Mouse (Mus musculus) gastrocnemius, adult 2 months (tissue): ENCODE measurements around the gene Tigd4. TPM values are rescaled to one million over a fixed set of nuclear protein-coding genes. Genes with fewer than 3 reads are reported as not detected.

ENCODE experiments used
- DNase-seq: peaks from one replicate; pipeline ENCODE4 v3.0.0; 2022
- H3K27ac ChIP-seq: fragments of 200-600 bp; 2 replicates; pipeline ENCODE4 v1.8.1; 2022; ENCODE audit warnings: mild to moderate bottlenecking
- H3K4me3 ChIP-seq: fragments of 200-600 bp; 2 replicates; pipeline ENCODE4 v1.8.1; 2022; ENCODE audit warnings: mild to moderate bottlenecking, moderate library complexity
- CTCF ChIP-seq: fragments of 200-600 bp; IDR thresholded peaks from 2 replicates; pipeline ENCODE4 v1.8.1; 2022; ENCODE audit warnings: antibody characterized with exemption, mild to moderate bottlenecking, moderate library complexity
- intact Hi-C: fragments of 180-260 bp; cut with DNase I; formaldehyde crosslinking; loops from one replicate; pipeline ENCODE4 v1.15.1; 2025
- total RNA-seq, 2 experiments: library from RNA; stranded (reverse); gene quantifications; 2 replicates each; pipeline ENCODE4 v1.2.3; 2021

The Tigd4 gene
- total RNA-seq, 2 experiments from 2014 or later, result 6.0 to 18.3 TPM

- Histone ChIP-seq H3K27ac (peak overlapping the region; percentile 10; the same call in 1 of the 2 replicates), H3K4me3 (peak overlapping the region; percentile 71)
- intact Hi-C loops, result no loop called here
- no peak for DNase-seq
- TF ChIP-seq CTCF, result no peak
Measured at GRCm38 (mm10) chr3:84594894-84595676, 1.7 kb downstream of the Tigd4 start.

GRCm38 (mm10) chr3:84595677-84596234, 2.4 kb downstream of the Tigd4 start:
- Histone ChIP-seq H3K4me3 (peak overlapping the region; percentile 71), H3K27ac (no peak overlapping the region)
- DNase-seq, result no peak
- intact Hi-C loops, result no loop called here
- no peak for TF ChIP-seq CTCF

- no peak for TF ChIP-seq CTCF
- H3K4me3 ChIP-seq, result no peak overlapping the region
- DNase-seq, result no peak
- intact Hi-C loops, result no loop called here
- H3K27ac ChIP-seq, result no peak overlapping the region
Measured at GRCm38 (mm10) chr3:84597996-84598734, 4.8 kb downstream of the Tigd4 start.

GRCm38 (mm10) chr3:84598756-84599155, 5.4 kb downstream of the Tigd4 start:
- no peak for TF ChIP-seq CTCF
- no peak overlapping the region for H3K4me3 ChIP-seq
- intact Hi-C loops, result no loop called here
- no peak overlapping the region for H3K27ac ChIP-seq
- no peak for DNase-seq

GRCm38 (mm10) chr3:84601870-84602495, 8.6 kb downstream of the Tigd4 start:
- intact Hi-C loops, result no loop called here

GRCm38 (mm10) chr3:84602759-84603158, 9.4 kb downstream of the Tigd4 start:
- no peak for DNase-seq
- TF ChIP-seq CTCF, result no peak
- intact Hi-C loops, result no loop called here
- no peak overlapping the region for H3K4me3 ChIP-seq
- H3K27ac ChIP-seq, result no peak overlapping the region; the same call in 1 of the 2 replicates

More at GRCm38 (mm10) chr3:84601870-84602495, 8.6 kb downstream of the Tigd4 start:
- no peak overlapping the region for H3K4me3 ChIP-seq
- DNase-seq, result no peak
- no peak for TF ChIP-seq CTCF
- no peak overlapping the region for H3K27ac ChIP-seq

GRCm38 (mm10) chr3:84603212-84603611, 9.8 kb downstream of the Tigd4 start:
- TF ChIP-seq CTCF, result no peak

GRCm38 (mm10) chr3:84610183-84610710, 16.9 kb downstream of the Tigd4 start:
- intact Hi-C loops, result loop anchor here (10.0 kb wide), 1 partner anchor 295 kb away; no protein-coding TSS in a partner anchor
- TF ChIP-seq CTCF, result no peak
- no peak for DNase-seq

More at GRCm38 (mm10) chr3:84603212-84603611, 9.8 kb downstream of the Tigd4 start:
- DNase-seq, result no peak
- no peak overlapping the region for H3K27ac ChIP-seq
- intact Hi-C loops, result no loop called here
- H3K4me3 ChIP-seq, result no peak overlapping the region

GRCm38 (mm10) chr3:84615050-84615855, 21.9 kb downstream of the Tigd4 start:
- no peak overlapping the region for H3K4me3 ChIP-seq
- DNase-seq, result no peak
- intact Hi-C loops, result loop anchor here (1.0 to 10.0 kb wide), 3 partner anchors 77 to 290 kb away; no protein-coding TSS in a partner anchor
- no peak overlapping the region for H3K27ac ChIP-seq
- TF ChIP-seq CTCF, result peak; percentile 82

More at GRCm38 (mm10) chr3:84610183-84610710, 16.9 kb downstream of the Tigd4 start:
- H3K4me3 ChIP-seq, result no peak overlapping the region
- H3K27ac ChIP-seq, result no peak overlapping the region

- no peak overlapping the region for H3K27ac ChIP-seq
- TF ChIP-seq CTCF, result no peak
- no peak for DNase-seq
- no peak overlapping the region for H3K4me3 ChIP-seq
- intact Hi-C loops, result loop anchor here (1.0 to 10.0 kb wide), 3 partner anchors 76 to 289 kb away; no protein-coding TSS in a partner anchor
Measured at GRCm38 (mm10) chr3:84615856-84616225, 22.5 kb downstream of the Tigd4 start.

GRCm38 (mm10) chr3:84618627-84619026, 25.3 kb downstream of the Tigd4 start:
- intact Hi-C loops, result loop anchor here (5.0 to 10.0 kb wide), 2 partner anchors 74 to 286 kb away; no protein-coding TSS in a partner anchor
- no peak for DNase-seq
- no peak overlapping the region for H3K4me3 ChIP-seq
- TF ChIP-seq CTCF, result no peak
- no peak overlapping the region for H3K27ac ChIP-seq
